Mouse (Mus musculus) heart, postnatal 10 days (tissue): ENCODE measurements around the gene Dync1i1. TPM values are rescaled to one million over a fixed set of nuclear protein-coding genes. Genes with fewer than 3 reads are reported as not detected.
A peak's percentile ranks its signal among the peaks of the same experiment; 100 is the strongest.

Experiments
- DNase-seq, 2 experiments: peaks; one replicate each; pipeline ENCODE4 v3.0.0; 2021
- intact Hi-C: fragments of 180-260 bp; cut with DNase I; formaldehyde crosslinking; loops from one replicate; pipeline ENCODE4 v1.15.1; 2025
- total RNA-seq, 2 experiments: library from RNA; stranded (reverse); gene quantifications; 2 replicates each; pipeline ENCODE4 v1.2.3; 2021

Dync1i1 gene
- total RNA-seq, 2 experiments from 2014 or later = 0.35 to 0.86 TPM

DNA sequence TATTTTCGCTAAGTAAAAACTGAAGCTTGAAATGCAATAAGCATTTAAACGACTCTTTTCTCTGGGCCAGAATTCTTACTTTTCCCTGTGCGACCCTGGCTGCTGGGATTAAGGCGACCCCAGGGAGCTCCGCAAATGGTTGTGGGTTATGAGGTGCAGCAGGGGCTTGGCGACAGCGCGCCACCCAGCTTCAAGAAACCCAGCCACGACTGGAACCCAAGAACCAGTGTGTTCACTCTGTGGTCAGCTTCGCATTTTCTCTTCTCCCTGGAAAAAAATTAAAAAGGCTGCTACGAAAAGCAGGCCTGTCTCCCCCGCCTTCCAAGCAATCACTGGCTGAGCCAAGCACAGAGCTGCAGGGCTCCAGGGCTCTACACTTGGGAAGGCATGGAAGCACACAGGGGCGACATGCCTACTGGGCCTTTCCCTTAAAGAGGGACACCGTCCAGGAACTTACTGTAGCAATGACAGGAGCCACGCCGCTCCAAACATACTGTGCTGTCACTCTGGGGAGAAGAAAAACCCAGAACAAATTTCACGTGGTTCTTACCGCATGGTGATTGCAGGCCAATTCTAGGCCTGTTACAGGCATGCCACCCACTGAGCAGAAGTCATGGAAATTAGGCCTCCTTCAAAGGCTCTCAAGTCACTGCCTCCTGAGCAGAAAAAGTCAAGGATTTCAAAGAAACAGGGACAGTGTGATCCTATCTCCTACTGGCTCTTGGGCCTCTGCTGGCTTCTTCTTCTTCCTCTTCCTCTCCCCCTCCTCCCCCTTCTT is 313.5 kb downstream of the Dync1i1 start:
- no peak for DNase-seq
- intact Hi-C loops = no loop called here

GRCm38 (mm10) chr6:6046729-6047424 is 321.4 kb downstream of the Dync1i1 start:
- no peak for DNase-seq
- intact Hi-C loops = no loop called here

DNA sequence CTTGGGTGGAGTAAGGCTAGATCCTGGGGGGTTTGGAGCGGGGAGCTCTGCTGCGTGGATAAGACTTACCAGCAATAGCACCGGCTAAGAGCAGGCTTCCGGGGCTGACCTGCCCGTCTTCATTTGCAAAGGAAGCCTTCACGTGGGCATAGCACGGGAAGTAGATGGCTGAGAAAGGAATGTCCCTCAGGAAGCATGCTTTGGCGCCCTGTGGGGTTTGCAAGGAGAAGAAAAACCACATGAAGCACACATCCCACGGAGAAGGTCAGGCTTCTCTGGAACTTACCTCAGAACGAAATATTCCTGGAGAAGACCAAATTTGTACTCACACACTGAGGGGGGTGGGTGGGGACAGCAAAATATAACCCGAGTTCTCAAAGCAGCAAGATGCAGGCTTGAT is 327.3 kb downstream of the Dync1i1 start:
- no peak for DNase-seq
- intact Hi-C loops = no loop called here

DNA sequence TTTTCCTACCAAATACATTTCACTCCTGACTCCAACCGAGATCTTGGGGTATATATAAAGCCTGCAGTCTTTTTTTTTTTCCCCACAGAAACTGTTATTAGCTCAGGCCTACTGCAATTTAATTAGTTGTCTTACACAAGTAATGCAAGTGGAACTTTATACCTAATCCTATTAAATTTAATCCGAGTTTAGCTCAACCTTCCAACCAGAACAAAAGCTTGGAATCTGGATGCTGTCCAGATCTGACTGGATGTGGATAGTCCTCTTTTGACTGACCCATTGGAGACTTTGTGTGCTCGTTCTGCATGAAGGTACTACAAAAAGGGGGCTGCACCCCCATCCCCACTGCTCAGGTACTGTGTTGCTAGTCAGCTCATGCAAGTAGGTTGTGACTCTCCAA is 328.5 kb downstream of the Dync1i1 start:
- DNase-seq = no peak
- intact Hi-C loops = no loop called here

DNA sequence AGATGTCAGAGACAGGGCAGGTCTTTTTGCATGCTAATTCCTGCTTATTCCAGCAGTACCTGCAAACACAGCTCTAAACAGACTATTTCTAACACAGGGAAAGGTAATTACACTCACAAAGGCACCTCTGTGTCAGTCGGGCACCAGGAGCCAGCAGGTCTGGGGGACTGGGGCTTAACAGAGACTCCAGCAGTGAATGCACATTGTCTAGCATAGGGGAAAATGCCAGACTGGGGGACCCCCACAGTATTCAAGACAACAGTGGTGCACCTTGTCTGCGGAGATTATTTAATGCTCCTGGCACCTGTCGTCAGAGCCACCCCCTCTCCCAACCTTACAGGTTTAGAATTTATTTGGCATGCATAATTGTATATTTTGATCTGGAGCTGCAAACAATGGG is 333.1 kb downstream of the Dync1i1 start:
- intact Hi-C loops = no loop called here
- DNase-seq = no peak

GRCm38 (mm10) chr6:6067201-6067600 is 341.8 kb downstream of the Dync1i1 start:
- intact Hi-C loops = no loop called here
- DNase-seq = peak in 1 of 2 experiments; percentile 15

- no peak for DNase-seq
- intact Hi-C loops = no loop called here
Measured at GRCm38 (mm10) chr6:6070015-6070414, 344.6 kb downstream of the Dync1i1 start.

DNA sequence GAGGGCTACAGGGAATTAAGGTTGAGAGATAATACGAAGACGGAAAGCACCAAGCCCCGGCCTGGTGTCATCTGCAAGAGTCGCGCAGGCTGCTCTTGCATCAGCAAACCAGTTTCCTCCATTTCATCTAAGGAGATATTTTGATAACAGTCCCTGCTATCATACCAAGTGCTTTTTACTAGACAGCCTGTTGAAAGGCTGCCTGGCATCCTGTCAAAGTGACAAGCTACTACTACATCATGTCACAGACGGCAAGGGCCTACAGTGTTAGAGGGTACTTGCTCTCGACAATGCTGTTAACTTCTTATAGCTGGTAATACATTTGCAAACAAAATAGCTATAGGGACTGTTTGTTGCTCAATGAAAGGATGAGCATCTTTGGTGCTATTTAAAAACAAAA is 345.6 kb downstream of the Dync1i1 start:
- DNase-seq = no peak
- intact Hi-C loops = no loop called here

DNA sequence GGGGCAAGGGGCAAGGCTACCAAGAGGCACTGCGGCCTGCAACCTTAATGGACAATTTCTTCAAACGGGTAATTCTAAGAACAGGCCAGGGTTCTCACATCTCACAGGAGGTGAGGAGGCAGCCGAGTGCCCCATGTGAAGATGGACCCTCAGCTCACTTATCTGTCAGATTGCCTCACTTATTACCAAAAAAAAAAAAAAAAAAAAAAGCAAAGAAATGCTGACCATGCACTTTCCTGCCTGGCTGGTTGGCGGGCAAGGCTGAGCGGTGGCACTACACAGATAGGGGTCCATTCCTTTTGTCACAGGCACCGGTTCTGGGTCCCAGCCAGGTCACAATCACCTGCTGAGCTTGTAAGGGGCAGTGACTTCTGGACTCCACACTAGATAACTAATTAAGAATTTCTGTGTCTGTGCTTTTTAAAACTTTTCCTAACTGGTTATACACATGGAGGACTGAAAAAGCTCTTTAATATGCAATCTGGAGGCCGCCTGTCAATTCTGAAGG is 350.6 kb downstream of the Dync1i1 start:
- intact Hi-C loops = no loop called here

GRCm38 (mm10) chr6:6077234-6077633 is 351.8 kb downstream of the Dync1i1 start:
- intact Hi-C loops = no loop called here
- DNase-seq = no peak

More for the DNA sequence above, 350.6 kb downstream of the Dync1i1 start:
- DNase-seq = no peak

Other genes with a start within 250 kb of the Dync1i1 start
- gene Pdk4, start 229.3 kb upstream of the Dync1i1 start, total RNA-seq = 100 to 1,000 TPM; 886 to 965 TPM